Comparison of ENCODE assay signal across 22 mouse cellular contexts in genomic region chr17:48345824-48346223, GRCm38 (mm10). TPM values are rescaled to one million over a fixed set of nuclear protein-coding genes. Genes with fewer than 3 reads are reported as not detected.
DNase-seq lines count a peak whose midpoint lies in the region; ATAC-seq and TF ChIP-seq lines count a peak whose summit lies in the region.
"Had no signal": no experiment of that assay in that cellular context is flagged by ENCODE, and none has a peak within 500 bp of the region (broad histone marks: within the 10 kb centered on the region; RNA-seq: fewer than 3 reads in every experiment).

No protein-coding gene starts in this region.

- POLR2A ChIA-PET in Patski (lab: Charles Lee), result no interaction called here

- no peaks in the 10 kb centered on the region for H3K27me3 ChIP-seq in forebrain, embryonic 11.5 days (ENCODE audit: control insufficient read depth, insufficient read depth, low read length)
- no peaks in the 10 kb centered on the region for H3K27me3 ChIP-seq in forebrain, embryonic 15.5 days
- no peaks in the 10 kb centered on the region for H3K27me3 ChIP-seq in Patski
- H3K27me3 ChIP-seq in intestine, embryonic 16.5 days (replicated peaks; ENCODE audit: control insufficient read depth, insufficient read depth, low read length), result no peaks in the 10 kb centered on the region
- H3K27me3 ChIP-seq: heart, embryonic 13.5 days had no signal

- WGBS in forebrain, embryonic 11.5 days, result 83% methylated on average over 4 of the region's 4 CpGs
- 87% methylated on average over 4 of the region's 4 CpGs for WGBS in forebrain, embryonic 15.5 days
- WGBS in intestine, embryonic 16.5 days, result 50% methylated on average over 4 of the region's 4 CpGs

- no peak for ATAC-seq in forebrain, embryonic 11.5 days (replicated peaks; ENCODE audit: low FRiP score)
- ATAC-seq in forebrain, embryonic 15.5 days (replicated peaks), result no peak
- ATAC-seq in Patski, result peak; percentile 19
- ATAC-seq in intestine, embryonic 16.5 days, result peak; percentile 80
- ATAC-seq: forebrain, embryonic 14.5 days; hindbrain, postnatal 0 days; inflammation-experienced regulatory T-cells, adult 6 months had no signal

- DNase-seq in forebrain, embryonic 11.5 days (ENCODE audit: low spot score), result peak; percentile 40
- no peak for DNase-seq in Patski (ENCODE audit: low read depth, low spot score)
- DNase-seq in embryo, embryonic 11 days, result no peak
- no peak for DNase-seq in lung, postnatal 25 days (ENCODE audit: low spot score)
- DNase-seq: cerebellum, adult 11-12 months; cerebellum, adult 8-10 months; cerebellum, postnatal 36 days; gastrocnemius, postnatal 36 days; heart, postnatal 14 days; heart, postnatal 4 days had no signal

- no peak overlapping the region for H3K4me3 ChIP-seq in forebrain, embryonic 11.5 days (ENCODE audit: low read depth, low read length)
- no peak overlapping the region for H3K4me3 ChIP-seq in forebrain, embryonic 15.5 days
- H3K4me3 ChIP-seq in intestine, embryonic 16.5 days (ENCODE audit: low read length), result no peak overlapping the region
- H3K4me3 ChIP-seq: forebrain, embryonic 10.5 days; heart, adult 2 months; heart, embryonic 10.5 days; heart, embryonic 13.5 days had no signal

- H3K36me3 ChIP-seq in forebrain, embryonic 11.5 days (ENCODE audit: control insufficient read depth, insufficient read depth, low read length), result no peaks in the 10 kb centered on the region
- no peaks in the 10 kb centered on the region for H3K36me3 ChIP-seq in forebrain, embryonic 15.5 days
- H3K36me3 ChIP-seq in intestine, embryonic 16.5 days (ENCODE audit: control insufficient read depth, insufficient read depth, low read length), result no peaks in the 10 kb centered on the region
- H3K36me3 ChIP-seq: forebrain, embryonic 10.5 days; heart, embryonic 10.5 days; heart, embryonic 13.5 days had no signal

- H3K27ac ChIP-seq in forebrain, embryonic 11.5 days (ENCODE audit: low read depth, low read length), result no peak overlapping the region
- no peak overlapping the region for H3K27ac ChIP-seq in forebrain, embryonic 15.5 days (replicated peaks)
- peak overlapping the region; percentile 47; the same call in 1 of the 2 replicates for H3K27ac ChIP-seq in intestine, embryonic 16.5 days (ENCODE audit: low read length)
- H3K27ac ChIP-seq: forebrain, embryonic 10.5 days; heart, adult 2 months; heart, embryonic 10.5 days; heart, embryonic 13.5 days; hindbrain, embryonic 14.5 days; hindbrain, postnatal 0 days had no signal

- no peaks in the 10 kb centered on the region for H3K4me1 ChIP-seq in forebrain, embryonic 11.5 days (replicated peaks; ENCODE audit: control insufficient read depth, insufficient read depth, low read length)
- no peaks in the 10 kb centered on the region for H3K4me1 ChIP-seq in forebrain, embryonic 15.5 days
- 0 out of 2 replicates have a peak, but pooled peaks cover 5% of the 10 kb centered on the region for H3K4me1 ChIP-seq in intestine, embryonic 16.5 days (ENCODE audit: control insufficient read depth, insufficient read depth, low read length)
- H3K4me1 ChIP-seq: forebrain, embryonic 10.5 days; heart, embryonic 13.5 days had no signal

- H3K4me2 ChIP-seq in forebrain, embryonic 11.5 days (ENCODE audit: low read depth, low read length, severe bottlenecking), result no peak overlapping the region
- H3K4me2 ChIP-seq in forebrain, embryonic 15.5 days (replicated peaks), result no peak overlapping the region
- H3K4me2 ChIP-seq in intestine, embryonic 16.5 days (ENCODE audit: low read depth, low read length), result no peak overlapping the region
- H3K4me2 ChIP-seq: heart, embryonic 13.5 days; hindbrain, embryonic 14.5 days had no signal

- in situ Hi-C loops in Patski (cut with MboI; ENCODE audit: low pct_unique_long_range_greater_than_20kb), result loop anchor here (25.0 kb wide), 1 partner anchor 234 kb away; no protein-coding TSS in a partner anchor

- CTCF ChIA-PET in Patski (lab: Charles Lee), result interaction anchor here (2.5 kb wide), 1 partner anchor 9 kb away, joined by 8 read pairs; no protein-coding TSS in a partner anchor

- TF ChIP-seq CTCF in Patski (IDR thresholded peaks at IDR 0.05), result no peak

- no peak overlapping the region for H3K9ac ChIP-seq in forebrain, embryonic 11.5 days (ENCODE audit: low read length)
- H3K9ac ChIP-seq in forebrain, embryonic 15.5 days (replicated peaks), result no peak overlapping the region
- no peak overlapping the region for H3K9ac ChIP-seq in intestine, embryonic 16.5 days (ENCODE audit: low read depth, low read length)
- H3K9ac ChIP-seq: heart, embryonic 13.5 days; hindbrain, embryonic 14.5 days had no signal

- H3K9me3 ChIP-seq in forebrain, embryonic 11.5 days (ENCODE audit: control insufficient read depth, low read length), result no peaks in the 10 kb centered on the region
- H3K9me3 ChIP-seq in forebrain, embryonic 15.5 days, result no peaks in the 10 kb centered on the region
- H3K9me3 ChIP-seq in intestine, embryonic 16.5 days (ENCODE audit: control insufficient read depth, low read length), result no peaks in the 10 kb centered on the region
- H3K9me3 ChIP-seq: forebrain, embryonic 10.5 days; heart, embryonic 10.5 days; heart, embryonic 13.5 days had no signal

RNA-seq across cellular contexts. Expression of gene Trem2, which starts 0.4 kb away (rescaled TPM):
- polyA plus RNA-seq in forebrain, embryonic 11.5 days (2014; fragmentation: Nextera tagmentation; extraction: Ambion mirVana), result 1.0 and 1.2 TPM in 2 replicates
- polyA plus RNA-seq in forebrain, embryonic 15.5 days (2015; fragmentation: Nextera tagmentation; extraction: Ambion mirVana), result 3.9 and 4.1 TPM in 2 replicates
- polyA plus RNA-seq in Patski (2021), result 0.45 TPM
- 4.4 and 5.1 TPM in 2 replicates for polyA plus RNA-seq in intestine, embryonic 16.5 days (2015; fragmentation: Nextera tagmentation; extraction: Ambion mirVana)
- polyA plus RNA-seq: inflammation-experienced regulatory T-cells, adult 6 months had no signal

RNA-seq across cellular contexts. Expression of gene Treml1, which starts 13.9 kb away (rescaled TPM):
- 2.6 TPM in 2 replicates for polyA plus RNA-seq in forebrain, embryonic 11.5 days (2014; fragmentation: Nextera tagmentation; extraction: Ambion mirVana)
- polyA plus RNA-seq in forebrain, embryonic 15.5 days (2015; fragmentation: Nextera tagmentation; extraction: Ambion mirVana), result 0.46 and 0.55 TPM in 2 replicates
- not detected for polyA plus RNA-seq in Patski (2021)
- polyA plus RNA-seq in intestine, embryonic 16.5 days (2015; fragmentation: Nextera tagmentation; extraction: Ambion mirVana), result 0.44 and 0.98 TPM in 2 replicates
- polyA plus RNA-seq: hindbrain, postnatal 0 days; inflammation-experienced regulatory T-cells, adult 6 months had no signal

RNA-seq across cellular contexts. Expression of gene B430306N03Rik, which starts 29.9 kb away (rescaled TPM):
- 0.25 TPM in 1 of 2 replicates, not detected in the other for polyA plus RNA-seq in forebrain, embryonic 11.5 days (2014; fragmentation: Nextera tagmentation; extraction: Ambion mirVana)
- 0.09 TPM in 1 of 2 replicates, not detected in the other for polyA plus RNA-seq in forebrain, embryonic 15.5 days (2015; fragmentation: Nextera tagmentation; extraction: Ambion mirVana)
- polyA plus RNA-seq in Patski (2021), result 0.03 TPM
- polyA plus RNA-seq in intestine, embryonic 16.5 days (2015; fragmentation: Nextera tagmentation; extraction: Ambion mirVana), result 0.44 and 0.59 TPM in 2 replicates
- polyA plus RNA-seq: embryonic facial prominence, embryonic 11.5 days; forebrain, embryonic 14.5 days; hindbrain, embryonic 11.5 days; hindbrain, postnatal 0 days had no signal

RNA-seq across cellular contexts. Expression of gene Treml2, which starts 46.5 kb away (rescaled TPM):
- 0.20 and 0.51 TPM in 2 replicates for polyA plus RNA-seq in forebrain, embryonic 11.5 days (2014; fragmentation: Nextera tagmentation; extraction: Ambion mirVana)
- polyA plus RNA-seq in forebrain, embryonic 15.5 days (2015; fragmentation: Nextera tagmentation; extraction: Ambion mirVana), result 0.08 TPM in 1 of 2 replicates, not detected in the other
- polyA plus RNA-seq in Patski (2021), result not detected
- 0.27 and 0.37 TPM in 2 replicates for polyA plus RNA-seq in intestine, embryonic 16.5 days (2015; fragmentation: Nextera tagmentation; extraction: Ambion mirVana)
- polyA plus RNA-seq: forebrain, embryonic 14.5 days had no signal

Comparison
In these comparisons a context has a peak if more than half of its experiments do, and no peak if none do; other contexts are left out.
1. ATAC-seq: peak in Patski (single experiment) and intestine, embryonic 16.5 days (single experiment); none in forebrain, embryonic 11.5 days (single experiment) and forebrain, embryonic 15.5 days (single experiment).